Mouse (Mus musculus): Measurements from ENCODE around the gene Tnfaip8l2.

Gene Tnfaip8l2

DNA sequence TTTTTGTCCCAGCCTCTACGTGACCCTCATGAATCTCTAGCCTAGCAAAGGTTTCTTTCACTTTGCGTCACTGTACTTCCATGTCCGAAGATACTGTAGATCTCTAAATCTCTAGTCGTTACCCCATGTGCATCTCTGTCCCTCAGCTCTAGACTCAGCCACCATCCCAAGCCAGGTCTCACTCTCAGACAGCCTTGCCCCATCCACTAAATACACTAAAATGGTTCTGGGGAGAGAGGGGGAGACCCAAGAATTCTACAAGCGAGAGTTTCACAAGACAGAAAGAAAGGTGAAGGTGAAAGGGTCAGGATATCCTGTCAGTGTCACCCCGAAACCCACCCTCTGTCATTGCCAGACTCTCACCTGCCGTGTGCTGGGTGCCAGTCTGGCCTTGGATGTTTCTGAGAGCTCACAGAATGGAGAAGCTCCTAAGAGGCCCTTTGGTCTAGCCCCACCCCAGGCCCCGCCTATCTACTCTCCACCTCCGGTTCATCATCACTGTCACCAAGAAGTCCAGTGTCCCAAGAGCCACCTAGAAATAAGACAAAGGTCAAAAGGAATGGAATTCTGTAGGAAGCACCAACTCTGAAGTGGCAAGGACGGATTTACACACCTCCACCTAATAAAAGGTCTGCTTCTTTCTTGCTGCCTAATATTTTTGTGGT lies at the start of gene Tnfaip8l2:
Tnfaip8l2 (minus strand) TSS at position 409 of the 665 bp plus-strand sequence.
- in situ Hi-C loops (cut with MboI, MseI): loop anchor here in 1 of 2 experiments (5.0 to 10.0 kb wide), 2 partner anchors 70 to 123 kb away; no protein-coding TSS in a partner anchor

DNA sequence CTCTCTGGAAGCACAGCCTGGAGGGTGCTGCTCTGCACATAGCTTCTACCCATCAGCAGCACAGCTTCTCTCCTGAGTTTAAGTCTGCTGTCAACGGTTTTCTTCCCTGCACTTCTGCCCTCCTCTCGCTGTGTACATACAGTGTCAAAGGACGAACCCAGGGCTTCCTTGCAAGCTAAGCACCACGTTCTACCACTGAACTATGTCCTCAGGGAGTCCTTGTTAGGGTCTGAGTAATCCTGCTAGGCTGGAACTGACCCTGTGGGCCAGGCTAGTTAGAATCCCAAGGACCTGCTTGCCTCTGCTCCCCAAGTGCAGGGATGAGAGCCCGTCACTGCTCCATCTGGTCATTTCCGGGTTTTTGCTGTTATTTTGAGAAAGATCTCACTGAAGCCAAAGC lies 44.7 kb upstream of the Tnfaip8l2 start:
- in situ Hi-C loops (cut with MboI, MseI): no loop called here

DNA sequence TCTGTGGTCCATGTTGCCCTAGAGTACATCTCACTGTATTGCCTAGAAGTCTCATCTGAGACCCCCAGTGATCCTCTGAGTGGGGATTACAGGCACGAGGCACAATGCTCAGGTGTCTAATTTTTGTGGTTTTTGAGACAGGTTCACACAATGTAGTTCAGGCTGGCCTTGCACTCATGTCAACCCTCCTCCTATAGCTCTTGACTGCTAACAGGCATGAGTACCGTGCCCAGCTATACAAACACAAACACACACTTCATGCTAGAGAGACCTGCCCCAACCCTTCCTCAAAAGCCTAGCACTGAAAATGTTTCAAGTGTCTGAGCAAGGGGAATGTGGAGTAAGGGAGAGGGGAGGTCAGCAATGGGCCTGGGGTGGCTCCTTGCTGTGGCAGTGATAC lies 43.9 kb upstream of the Tnfaip8l2 start:
- in situ Hi-C loops (cut with MboI, MseI): no loop called here

DNA sequence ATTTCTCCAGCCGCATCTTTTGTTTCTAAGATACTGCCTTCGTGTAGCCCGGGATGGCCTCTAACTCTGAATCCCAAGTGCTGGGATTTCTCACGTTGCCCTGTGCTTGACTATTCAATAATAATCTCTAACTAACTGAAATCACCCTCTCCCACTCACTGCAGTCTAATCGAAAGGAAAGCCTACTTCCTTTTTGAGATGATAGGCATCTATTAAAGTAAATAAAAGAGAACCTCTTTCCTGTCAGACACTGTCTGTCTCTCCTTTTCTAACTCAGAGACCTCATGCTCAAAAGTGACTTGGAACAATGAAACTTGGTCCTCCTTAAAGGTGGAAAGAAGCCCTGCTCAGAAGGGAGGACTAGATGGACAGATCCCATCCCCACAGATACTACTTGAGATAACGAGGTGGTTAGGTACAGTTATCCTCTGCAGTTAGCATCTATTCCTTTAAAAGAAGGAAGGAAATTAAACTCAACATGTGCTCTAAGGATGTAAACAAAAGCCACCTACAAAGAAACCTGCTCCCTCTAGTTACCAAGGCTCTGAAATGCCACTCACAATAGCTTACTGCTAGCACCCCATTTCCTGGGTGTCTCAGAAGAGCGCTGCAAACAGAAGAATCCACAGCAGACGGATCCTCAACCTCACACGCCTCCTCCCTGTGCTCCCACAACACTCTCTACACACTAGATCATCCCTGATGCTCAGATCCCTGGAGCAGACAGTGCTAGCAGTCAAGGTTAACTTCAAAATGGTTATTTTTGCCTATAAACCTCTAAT lies 42.8 kb upstream of the Tnfaip8l2 start:
- in situ Hi-C loops (cut with MboI, MseI): no loop called here

DNA sequence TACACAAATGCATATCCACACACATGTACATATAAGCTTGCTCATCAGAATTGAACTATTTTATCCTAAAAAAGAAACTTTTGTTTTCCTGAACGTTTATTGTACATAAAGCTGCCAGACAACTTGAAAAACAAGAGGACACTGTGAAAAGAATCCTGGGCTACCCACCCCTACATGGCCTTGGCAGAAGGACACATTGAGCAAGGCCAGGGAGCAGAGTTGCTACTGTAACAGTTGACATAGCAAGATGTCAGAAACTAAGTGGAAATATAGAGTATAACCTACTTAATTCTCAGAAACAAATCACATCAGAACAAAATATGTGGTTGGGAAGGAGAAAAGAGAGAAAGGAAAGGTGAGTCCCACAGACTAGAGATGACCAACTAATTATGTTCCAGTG lies 39.7 kb upstream of the Tnfaip8l2 start:
- in situ Hi-C loops (cut with MboI, MseI): no loop called here

DNA sequence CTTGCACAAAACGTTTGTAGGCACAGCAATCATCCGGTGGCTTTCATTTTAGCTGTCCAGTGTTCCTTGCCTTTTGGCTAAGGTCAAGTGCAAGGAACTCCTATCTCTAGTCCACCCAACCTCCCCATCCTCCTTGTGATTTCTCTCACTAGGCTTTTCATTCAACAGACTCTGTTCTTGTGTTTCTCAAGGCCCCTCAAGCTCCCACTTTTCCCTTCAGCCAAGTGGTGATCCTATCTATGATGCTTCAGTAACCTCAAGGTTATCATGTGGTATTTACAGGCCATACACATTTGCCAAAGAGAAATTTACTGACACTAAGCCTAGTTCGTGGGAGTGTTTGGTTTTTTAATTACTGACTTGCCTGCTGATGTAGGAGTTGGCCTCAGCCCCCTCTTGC lies 37.7 kb upstream of the Tnfaip8l2 start:
- in situ Hi-C loops (cut with MboI, MseI): loop anchor here in 1 of 2 experiments (10.0 kb wide), 1 partner anchor 585 kb away; no protein-coding TSS in a partner anchor

DNA sequence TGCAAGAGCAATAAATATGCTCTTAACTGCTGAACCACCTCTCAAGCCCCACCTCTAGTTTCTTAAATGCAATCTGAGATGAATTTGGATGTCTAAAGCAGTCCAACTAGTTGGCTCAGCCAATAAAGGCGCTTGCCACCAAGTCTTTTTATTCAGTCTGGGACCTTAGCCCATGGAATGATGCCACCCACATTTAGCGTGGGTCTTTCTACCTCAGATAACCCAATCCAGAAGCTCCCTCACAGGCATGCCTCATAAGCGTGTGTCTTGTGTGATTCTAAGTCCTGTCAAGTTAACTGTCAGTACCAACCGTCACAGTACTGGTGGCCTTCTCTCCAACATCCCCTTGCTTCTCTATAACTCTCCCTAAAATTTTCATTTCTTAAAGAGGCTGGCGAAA lies 36.8 kb upstream of the Tnfaip8l2 start:
- in situ Hi-C loops (cut with MboI, MseI): loop anchor here in 1 of 2 experiments (10.0 kb wide), 1 partner anchor 584 kb away; no protein-coding TSS in a partner anchor

DNA sequence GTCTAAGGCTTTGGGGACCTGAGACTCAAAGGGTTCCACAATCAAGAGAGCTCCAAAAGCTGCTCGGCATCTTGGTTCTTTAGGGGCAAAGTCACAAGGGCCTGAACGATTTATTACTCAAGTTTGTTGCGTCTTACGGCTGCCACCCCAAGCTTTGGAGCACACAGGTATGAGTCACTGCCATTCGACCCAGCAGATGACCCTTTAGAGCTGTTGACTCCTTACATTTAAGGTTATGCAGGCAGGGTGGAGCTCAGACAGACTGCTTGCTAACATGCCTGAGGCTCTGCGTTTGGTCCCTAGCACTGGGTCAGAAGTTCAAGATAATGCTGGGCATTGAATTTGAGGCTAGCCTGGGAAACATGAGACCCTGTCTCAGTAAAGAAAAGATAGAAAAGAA lies 35.4 kb upstream of the Tnfaip8l2 start:
- in situ Hi-C loops (cut with MboI, MseI): loop anchor here in 1 of 2 experiments (10.0 kb wide), 1 partner anchor 583 kb away; no protein-coding TSS in a partner anchor

DNA sequence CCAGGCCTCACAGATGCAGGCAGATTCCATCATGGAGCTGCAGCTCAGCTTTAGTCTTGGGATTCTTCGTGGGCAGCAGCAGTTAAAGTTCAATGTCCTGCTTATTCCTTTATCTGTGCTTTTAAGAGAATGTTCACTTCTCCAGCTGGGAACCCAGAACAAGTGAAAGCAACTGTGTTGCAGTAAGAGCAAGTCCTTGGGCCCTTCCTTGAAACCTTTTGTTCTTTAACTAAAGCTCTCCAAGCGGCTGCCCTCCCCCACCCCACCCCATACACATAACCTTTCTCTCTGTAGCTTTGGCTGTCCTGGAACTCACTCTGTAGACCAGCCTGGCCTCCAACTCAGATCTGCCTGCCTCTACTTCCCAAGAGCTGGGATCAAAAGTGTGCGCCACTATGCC lies 34.3 kb upstream of the Tnfaip8l2 start:
- in situ Hi-C loops (cut with MboI, MseI): loop anchor here in 1 of 2 experiments (10.0 kb wide), 1 partner anchor 582 kb away; no protein-coding TSS in a partner anchor

DNA sequence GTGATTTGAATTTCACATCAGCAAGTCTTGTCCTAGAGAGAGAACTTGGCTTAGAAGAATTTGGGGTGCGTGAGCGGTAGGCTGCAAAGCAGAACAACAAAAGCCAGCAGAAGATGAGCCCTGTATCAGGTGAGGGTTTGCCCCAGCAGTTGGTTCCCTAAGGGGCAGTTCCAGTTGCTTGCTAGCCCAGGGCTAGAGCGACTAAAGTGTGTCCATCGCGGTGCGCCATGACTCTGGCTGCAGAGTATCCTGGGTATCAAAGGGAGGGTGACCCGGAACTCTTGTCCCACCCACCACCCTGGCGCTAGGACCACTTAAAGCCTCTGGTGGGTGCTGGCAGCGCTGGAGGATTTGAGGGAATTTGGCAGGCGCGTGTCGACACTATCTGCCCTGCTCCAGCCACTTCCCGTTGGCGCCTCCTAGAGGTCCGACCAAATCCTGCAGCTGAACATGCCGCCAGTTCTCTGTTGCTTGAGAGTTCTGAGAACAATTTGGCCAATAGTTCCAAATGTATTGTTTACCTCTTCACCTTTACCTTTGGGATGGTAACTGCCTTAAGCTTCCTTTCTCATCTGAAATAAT lies 31.9 kb upstream of the Tnfaip8l2 start:
- in situ Hi-C loops (cut with MboI, MseI): loop anchor here in 1 of 2 experiments (10.0 kb wide), 1 partner anchor 579 kb away; no protein-coding TSS in a partner anchor

DNA sequence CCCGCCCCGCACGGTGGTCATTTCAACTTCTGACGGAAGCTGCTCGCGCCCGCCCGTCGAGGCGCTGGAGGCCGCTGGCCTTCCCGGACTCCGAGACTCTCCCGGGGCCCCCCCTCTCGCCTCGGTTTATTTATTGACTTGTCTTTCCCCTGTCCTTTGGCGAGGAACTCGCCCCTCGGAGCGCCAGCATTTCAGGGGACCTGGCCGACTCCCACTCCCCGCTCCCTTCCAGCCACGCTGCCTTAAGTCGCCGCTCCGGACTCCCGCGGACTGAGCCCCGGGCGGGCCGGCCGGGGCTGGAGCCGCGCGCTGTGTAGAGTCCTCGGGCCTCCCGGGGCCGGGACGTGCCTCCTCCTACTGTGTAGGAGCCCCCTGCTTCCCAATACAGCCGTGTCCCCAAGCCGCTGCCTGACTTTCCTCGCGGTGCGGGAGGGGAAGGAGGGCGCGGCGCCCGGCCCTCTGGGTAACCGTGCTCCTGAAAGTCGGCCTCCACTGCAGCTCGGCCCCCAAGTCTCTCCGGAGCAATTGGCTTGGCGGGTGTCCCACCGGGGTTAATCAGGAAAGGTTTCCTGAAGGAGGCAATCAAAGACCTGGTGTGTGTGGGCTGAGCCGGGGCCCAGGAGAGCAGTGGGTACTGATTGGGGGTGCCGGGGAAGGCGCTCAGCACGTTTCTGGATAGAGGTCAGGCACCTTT lies 31.2 kb upstream of the Tnfaip8l2 start:
- in situ Hi-C loops (cut with MboI, MseI): loop anchor here in 1 of 2 experiments (10.0 kb wide), 1 partner anchor 579 kb away; no protein-coding TSS in a partner anchor

DNA sequence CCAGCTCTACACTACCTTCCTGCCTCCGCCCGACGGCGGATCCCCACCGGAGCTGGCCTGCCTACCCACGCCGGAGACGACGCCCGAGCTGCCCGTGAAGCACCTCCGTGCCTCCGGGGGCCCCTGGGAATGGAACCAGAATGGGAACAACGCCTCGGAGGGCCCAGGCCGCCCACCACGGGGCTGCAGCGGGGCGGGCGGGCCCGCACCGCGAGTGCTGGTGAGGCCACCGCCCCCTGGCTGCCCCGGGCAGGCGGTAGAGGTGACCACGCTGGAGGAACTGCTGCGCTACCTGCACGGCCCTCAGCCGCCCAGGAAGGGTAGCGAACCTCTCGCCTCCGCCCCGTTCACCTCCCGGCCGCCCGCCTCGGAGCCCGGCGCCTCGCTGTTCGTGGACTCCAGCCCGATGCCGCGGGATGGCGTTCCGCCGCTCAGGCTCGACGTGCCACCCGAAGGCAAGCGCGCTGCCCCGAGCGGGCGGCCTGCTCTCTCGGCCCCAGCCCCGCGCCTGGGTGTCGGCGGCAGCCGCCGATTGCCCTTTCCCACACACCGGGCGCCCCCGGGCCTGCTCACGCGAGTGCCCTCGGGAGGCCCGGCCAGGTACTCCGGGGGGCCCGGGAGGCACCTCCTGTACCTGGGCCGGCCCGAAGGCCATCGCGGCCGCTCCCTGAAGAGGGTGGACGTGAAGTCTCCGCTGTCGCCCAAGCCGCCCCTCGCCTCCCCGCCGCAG lies 30.5 kb upstream of the Tnfaip8l2 start:
- in situ Hi-C loops (cut with MboI, MseI): loop anchor here in 1 of 2 experiments (10.0 kb wide), 1 partner anchor 578 kb away; no protein-coding TSS in a partner anchor

DNA sequence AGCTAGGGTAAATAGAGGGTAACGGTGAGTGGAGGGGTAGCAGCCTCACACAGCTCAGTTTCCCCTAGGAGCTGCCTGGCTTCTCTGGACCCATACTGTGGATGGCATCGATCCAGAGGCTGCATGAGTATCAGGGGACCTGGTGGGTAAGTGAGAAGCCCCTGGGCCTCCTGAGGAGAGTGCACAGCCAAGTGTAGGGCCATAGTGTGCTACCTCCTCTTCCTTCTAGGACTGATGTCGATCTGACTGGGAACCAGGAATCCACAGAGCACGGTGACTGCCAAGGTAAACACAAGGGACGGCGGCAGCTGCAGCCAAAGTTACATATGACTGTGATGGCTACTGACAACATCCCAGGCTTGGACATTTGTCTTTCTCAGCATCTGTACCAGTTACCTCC lies 28.9 kb upstream of the Tnfaip8l2 start:
- in situ Hi-C loops (cut with MboI, MseI): loop anchor here in 1 of 2 experiments (10.0 kb wide), 1 partner anchor 576 kb away; no protein-coding TSS in a partner anchor

DNA sequence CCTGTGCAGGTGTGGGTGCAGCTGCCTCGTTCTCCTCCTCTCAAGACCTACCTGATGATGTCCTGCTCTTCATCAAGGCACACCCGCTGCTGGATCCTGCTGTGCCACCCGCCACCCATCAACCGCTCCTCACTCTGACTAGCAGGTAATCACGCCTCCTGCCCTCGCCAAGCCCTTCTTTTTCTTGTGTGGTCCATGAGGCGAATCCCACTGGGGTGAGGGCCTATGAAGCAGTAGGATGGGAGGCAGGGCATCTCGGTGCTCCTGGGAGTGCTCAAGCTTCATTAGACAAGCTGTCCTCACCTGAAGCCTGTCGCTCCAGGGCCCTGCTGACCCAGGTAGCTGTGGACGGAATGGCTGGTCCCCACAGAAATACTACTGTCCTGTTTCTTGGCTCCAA lies 27.8 kb upstream of the Tnfaip8l2 start:
- in situ Hi-C loops (cut with MboI, MseI): loop anchor here in 1 of 2 experiments (10.0 kb wide), 1 partner anchor 575 kb away; no protein-coding TSS in a partner anchor

DNA sequence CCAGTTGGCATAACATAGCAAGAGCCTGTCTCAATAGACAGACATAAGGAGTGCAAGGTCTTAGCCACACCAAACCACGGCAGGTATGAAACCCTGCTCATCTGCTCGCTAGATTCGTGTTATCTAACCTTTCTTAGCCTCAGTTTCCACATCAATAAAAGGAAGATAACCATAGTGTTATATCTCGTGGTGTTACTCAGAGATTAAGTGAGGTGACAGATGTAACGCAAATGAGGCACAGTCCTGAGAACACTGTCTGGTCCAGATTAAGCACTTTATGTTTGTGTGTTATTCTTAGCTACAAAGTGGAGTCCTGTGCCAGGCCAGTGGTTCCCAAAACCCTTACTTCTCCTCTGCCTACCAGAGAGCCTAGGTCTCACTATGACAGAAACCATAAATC lies 22.7 kb upstream of the Tnfaip8l2 start:
- in situ Hi-C loops (cut with MboI, MseI): no loop called here

DNA sequence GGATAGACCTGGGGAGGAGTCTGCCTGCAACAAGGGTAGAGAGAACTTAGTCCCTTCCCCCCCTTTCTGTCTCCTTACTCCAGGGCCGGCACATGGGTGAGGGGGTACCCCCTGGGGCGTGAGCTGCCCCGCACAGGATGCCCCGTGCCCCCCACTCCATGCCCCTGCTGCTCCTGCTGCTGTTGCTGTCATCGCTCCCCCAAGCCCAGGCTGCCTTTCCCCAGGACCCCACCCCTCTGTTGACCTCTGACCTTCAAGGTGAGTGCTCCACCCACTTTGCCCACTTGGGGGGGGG lies 22.0 kb upstream of the Tnfaip8l2 start:
- in situ Hi-C loops (cut with MboI, MseI): no loop called here

DNA sequence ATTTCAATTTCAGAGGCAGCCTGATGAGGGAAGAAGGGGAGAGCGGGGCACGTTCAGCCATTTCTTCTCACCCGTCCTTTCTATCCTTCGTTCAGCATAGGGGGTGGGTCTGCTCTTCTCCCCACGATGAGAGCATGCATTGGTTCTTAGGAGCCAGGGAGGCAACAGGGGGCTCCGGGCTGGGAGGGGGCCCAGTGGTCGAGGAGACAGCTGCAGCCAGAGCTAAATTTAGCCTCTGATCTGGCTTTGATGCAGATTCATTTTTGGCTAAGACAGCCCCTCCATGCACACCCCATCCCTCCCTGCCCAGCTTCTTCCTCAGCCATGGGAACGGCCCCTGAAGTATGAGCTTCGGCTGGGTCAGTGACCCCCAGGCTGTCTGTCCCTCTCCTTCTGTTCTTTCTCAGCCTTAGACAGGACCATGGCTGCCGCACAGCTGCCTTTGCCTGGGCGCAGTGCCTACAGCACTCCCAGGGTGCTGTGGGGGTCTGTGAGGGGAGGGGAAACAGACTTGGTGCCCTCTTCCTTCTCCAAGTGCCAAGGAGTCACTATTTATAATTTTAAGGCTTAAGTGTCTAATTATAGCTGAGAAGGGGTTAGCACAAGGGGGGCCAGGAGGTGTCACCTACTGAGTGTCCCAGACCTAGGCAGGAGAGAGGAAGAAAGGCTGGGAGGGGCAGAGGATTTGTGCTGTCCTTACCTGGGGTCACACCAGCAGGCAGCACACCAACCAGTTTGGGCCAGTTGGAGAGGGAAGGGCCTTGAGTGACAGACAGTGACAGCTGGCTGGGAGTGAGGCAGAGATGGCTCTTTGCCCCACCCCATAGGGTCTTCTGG lies 21.5 kb upstream of the Tnfaip8l2 start:
- in situ Hi-C loops (cut with MboI, MseI): no loop called here

DNA sequence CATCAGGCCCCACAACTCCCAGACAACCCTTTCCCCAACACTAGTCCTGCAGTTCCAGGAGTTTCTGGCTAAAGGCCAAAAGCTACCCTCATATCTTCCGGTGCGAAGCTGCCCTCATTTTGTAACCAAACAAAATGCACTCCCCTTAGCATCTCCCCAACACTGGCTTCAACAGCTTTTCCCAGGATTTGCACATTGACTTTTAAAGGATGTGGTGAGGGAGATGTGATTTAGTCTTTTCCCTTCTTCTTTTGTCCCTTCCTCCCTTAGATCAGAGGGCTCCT lies 20.1 kb upstream of the Tnfaip8l2 start:
- in situ Hi-C loops (cut with MboI, MseI): no loop called here

DNA sequence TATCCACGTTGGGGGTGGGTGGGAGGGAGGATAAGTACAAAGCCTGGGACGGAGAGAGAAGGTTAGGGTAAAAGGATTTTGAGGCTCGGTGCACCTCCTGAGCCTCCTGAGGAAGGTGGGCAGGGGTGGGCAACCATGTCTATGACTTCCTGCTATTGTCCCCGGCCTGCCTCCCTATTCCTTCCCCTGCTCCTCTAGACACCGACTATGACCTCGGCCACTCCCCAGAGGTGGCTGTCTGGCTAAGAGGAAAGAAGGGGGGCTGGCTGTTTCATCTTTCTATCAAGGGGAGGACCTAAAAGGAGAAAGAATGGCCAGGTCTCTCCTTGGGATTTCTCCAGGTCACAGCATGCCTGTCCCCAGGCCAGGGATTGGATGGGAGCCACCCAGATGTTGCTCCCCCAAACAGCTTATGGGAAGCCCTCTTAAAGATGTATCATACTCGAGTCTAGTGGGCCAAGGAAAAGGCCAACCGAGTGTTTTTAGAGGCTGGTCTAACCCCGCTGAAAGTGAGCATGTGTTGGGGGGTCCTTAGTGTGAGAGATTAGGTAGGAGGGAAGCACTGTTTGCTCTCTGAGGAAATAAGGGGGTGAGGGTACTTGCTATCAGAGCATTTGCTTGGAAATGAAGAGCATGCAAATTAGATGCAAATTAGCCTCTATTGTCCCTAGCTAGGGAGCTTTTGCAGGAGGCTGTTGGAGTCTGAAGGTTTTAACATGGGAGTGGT lies 19.6 kb upstream of the Tnfaip8l2 start:
- in situ Hi-C loops (cut with MboI, MseI): no loop called here
